Mouse (Mus musculus) embryonic facial prominence, embryonic 11.5 days (tissue): ENCODE measurements at regions not wholly inside any gene's neighbourhood (a gene's known extent, or its start where the extent isn't known, plus 50 kb on each side); places are given as distances from the start of the nearest gene placed in this dataset.

ENCODE experiments used
- ATAC-seq: fragments of 200-750 bp; cut with Nextera tagmentation; replicated peaks from 2 replicates; pipeline ENCODE4 v1.8.0; 2017; ENCODE audit warnings: low read depth; ENCODE audit not compliant: insufficient number of reproducible peaks, low FRiP score, low TSS enrichment
- DNase-seq: peaks from one replicate; pipeline ENCODE4 v3.0.0-alpha.2; 2015; ENCODE audit warnings: low spot score
- H3K27ac ChIP-seq: fragments of 300-500 bp; sonication (generic); replicated peaks from 2 replicates; pipeline ENCODE4 v1.5.1; 2014; ENCODE audit warnings: mild to moderate bottlenecking, low read depth, low read length, control low read depth
- H3K27me3 ChIP-seq: fragments of 300-500 bp; sonication (generic); 2 replicates; pipeline ENCODE4 v1.6.1; 2014; ENCODE audit warnings: mild to moderate bottlenecking, low read length, moderate library complexity, mixed read lengths; ENCODE audit not compliant: control insufficient read depth, insufficient read depth
- H3K36me3 ChIP-seq: fragments of 300-500 bp; sonication (generic); replicated peaks from 2 replicates; pipeline ENCODE4 v1.6.1; 2014; ENCODE audit warnings: low read depth, mild to moderate bottlenecking, low read length, moderate library complexity, mixed read lengths; ENCODE audit not compliant: control insufficient read depth, insufficient read depth
- H3K4me1 ChIP-seq: fragments of 300-500 bp; sonication (generic); 2 replicates; pipeline ENCODE4 v1.6.1; 2014; ENCODE audit warnings: low read length, mixed read lengths; ENCODE audit not compliant: control insufficient read depth, insufficient read depth
- H3K4me2 ChIP-seq: fragments of 300-500 bp; sonication (generic); 2 replicates; pipeline ENCODE4 v1.6.1; 2014; ENCODE audit warnings: low read depth, mild to moderate bottlenecking, control low read depth, low read length, moderate library complexity
- H3K4me3 ChIP-seq: fragments of 300-500 bp; sonication (generic); 2 replicates; pipeline ENCODE4 v1.5.1; 2014; ENCODE audit warnings: low read depth, low read length, control low read depth
- H3K9ac ChIP-seq: fragments of 300-500 bp; sonication (generic); replicated peaks from 2 replicates; pipeline ENCODE4 v1.6.1; 2014; ENCODE audit warnings: mild to moderate bottlenecking, control low read depth, low read length
- H3K9me3 ChIP-seq: fragments of 300-500 bp; sonication (generic); replicated peaks from 2 replicates; pipeline ENCODE4 v1.6.1; 2016; ENCODE audit warnings: mild to moderate bottlenecking, low read length, inconsistent platforms, mixed read lengths; ENCODE audit not compliant: control insufficient read depth
- WGBS: fragments of 180-500 bp; shearing (Covaris S2); extraction: QIAGEN DNeasy Blood & Tissue Kit; methylation state at CpG from one replicate; pipeline ENCODE4 v1.1.7; 2014; 5-methylcytosine and 5-hydroxymethylcytosine counted together

GRCm38 (mm10) chr1:45181632-45182031 is 129.7 kb upstream of the Col3a1 start:
- Histone ChIP-seq H3K4me2 (no peak overlapping the region), H3K4me1 (no peaks in the 10 kb centered on the region), H3K4me3 (no peak overlapping the region), H3K27me3 (no peaks in the 10 kb centered on the region), H3K9me3 (no peaks in the 10 kb centered on the region), H3K36me3 (no peaks in the 10 kb centered on the region), H3K27ac (no peak overlapping the region), H3K9ac (no peak overlapping the region)
- ATAC-seq, result no peak
- no peak for DNase-seq
- WGBS, result 94% methylated on average over 1 of the region's 1 CpGs

GRCm38 (mm10) chr1:45185341-45185740 is 126.0 kb upstream of the Col3a1 start:
- DNase-seq (no peak), ATAC-seq (no peak)
- Histone ChIP-seq H3K36me3 (no peaks in the 10 kb centered on the region), H3K27me3 (no peaks in the 10 kb centered on the region), H3K9me3 (no peaks in the 10 kb centered on the region), H3K4me2 (no peak overlapping the region), H3K4me3 (no peak overlapping the region), H3K9ac (no peak overlapping the region), H3K27ac (no peak overlapping the region), H3K4me1 (no peaks in the 10 kb centered on the region)

DNA sequence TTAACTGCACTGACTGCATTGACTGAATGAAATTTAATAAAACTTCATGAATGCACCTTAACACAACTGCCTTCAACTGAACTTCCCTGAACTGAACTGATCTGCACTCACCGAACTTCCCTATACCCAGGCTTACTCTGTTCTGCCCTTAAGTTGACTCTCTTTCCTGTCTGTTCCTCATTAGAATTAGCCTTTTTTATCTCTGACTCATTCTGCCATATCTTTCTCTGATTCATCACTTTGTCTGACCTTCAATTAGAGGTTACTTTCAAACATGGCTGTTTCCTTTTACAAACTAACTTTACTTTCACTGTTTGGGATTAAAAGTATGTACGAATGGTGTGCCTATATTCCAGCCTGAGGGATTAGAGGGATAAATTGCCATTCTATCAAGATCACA is 103.4 kb upstream of the Col3a1 start:
- H3K4me2 ChIP-seq, result no peak overlapping the region
- WGBS, result 77% methylated on average over 2 of the region's 2 CpGs
- no peaks in the 10 kb centered on the region for H3K27me3 ChIP-seq
- H3K4me1 ChIP-seq, result no peaks in the 10 kb centered on the region
- no peak for DNase-seq
- no peaks in the 10 kb centered on the region for H3K9me3 ChIP-seq
- no peak for ATAC-seq
- no peak overlapping the region for H3K9ac ChIP-seq
- no peaks in the 10 kb centered on the region for H3K36me3 ChIP-seq
- H3K4me3 ChIP-seq, result no peak overlapping the region
- H3K27ac ChIP-seq, result no peak overlapping the region

DNA sequence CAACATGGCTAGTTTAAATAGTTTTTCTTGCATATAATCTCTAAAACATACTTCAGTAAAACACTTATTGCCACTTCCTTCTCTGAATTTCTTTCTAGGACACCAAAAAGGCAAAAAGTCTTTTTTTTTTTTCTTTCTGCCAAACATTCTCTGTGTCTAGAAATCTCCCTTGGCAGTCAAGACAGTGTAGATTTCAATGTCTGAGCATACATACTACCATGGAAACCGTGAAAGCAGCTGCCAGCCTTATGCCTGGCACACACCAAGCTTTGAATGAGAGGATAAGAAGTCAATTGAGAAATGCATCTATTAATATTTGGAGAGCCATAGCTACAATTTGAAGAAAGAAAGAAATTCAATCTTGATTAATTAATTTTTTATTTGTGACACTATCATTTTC is 95.1 kb upstream of the Col3a1 start:
- Histone ChIP-seq H3K4me2 (no peak overlapping the region), H3K27me3 (no peaks in the 10 kb centered on the region), H3K4me1 (no peaks in the 10 kb centered on the region), H3K27ac (no peak overlapping the region), H3K36me3 (no peaks in the 10 kb centered on the region), H3K9ac (no peak overlapping the region), H3K4me3 (no peak overlapping the region), H3K9me3 (no peaks in the 10 kb centered on the region)
- 74% methylated on average over 1 of the region's 1 CpGs for WGBS
- DNase-seq (no peak), ATAC-seq (no peak)
